Mouse (Mus musculus) spleen, embryonic (tissue): ENCODE data around the gene Naaa.

Experiments used
- CTCF ChIA-PET: fragments of 350-600 bp; sonication (Branson Sonifier 250); formaldehyde crosslinking; loops from one replicate; lab custom pipeline; 2022; lab: Charles Lee

Gene Naaa

GRCm38 (mm10) chr5:92218915-92219793, 58.8 kb downstream of the Naaa start:
- CTCF ChIA-PET: no interaction called here

GRCm38 (mm10) chr5:92215308-92215707, 62.7 kb downstream of the Naaa start, which contains the start of gene U90926:
TSS of gene U90926 (minus strand) at chr5:92215408.
- CTCF ChIA-PET: no interaction called here

GRCm38 (mm10) chr5:92212231-92212630, 65.7 kb downstream of the Naaa start:
- CTCF ChIA-PET: no interaction called here

- CTCF ChIA-PET: no interaction called here
Observed at GRCm38 (mm10) chr5:92210205-92210604, 67.8 kb downstream of the Naaa start.
